Mouse (Mus musculus) megakaryocyte-erythroid progenitor cell, adult 5 weeks (primary cell): ENCODE results near the gene Coq10a. TPM values are rescaled to one million over a fixed set of nuclear protein-coding genes. Genes with fewer than 3 reads are reported as not detected.

ENCODE experiments used
- polyA plus RNA-seq: library from polyadenylated mRNA; stranded (reverse); fragments of >175 nt; gene quantifications from 2 replicates; pipeline ENCODE4 v1.2.3, GENCODE M21; 2012

Coq10a gene
- polyA plus RNA-seq: 8.1 TPM in 2 replicates

DNA sequence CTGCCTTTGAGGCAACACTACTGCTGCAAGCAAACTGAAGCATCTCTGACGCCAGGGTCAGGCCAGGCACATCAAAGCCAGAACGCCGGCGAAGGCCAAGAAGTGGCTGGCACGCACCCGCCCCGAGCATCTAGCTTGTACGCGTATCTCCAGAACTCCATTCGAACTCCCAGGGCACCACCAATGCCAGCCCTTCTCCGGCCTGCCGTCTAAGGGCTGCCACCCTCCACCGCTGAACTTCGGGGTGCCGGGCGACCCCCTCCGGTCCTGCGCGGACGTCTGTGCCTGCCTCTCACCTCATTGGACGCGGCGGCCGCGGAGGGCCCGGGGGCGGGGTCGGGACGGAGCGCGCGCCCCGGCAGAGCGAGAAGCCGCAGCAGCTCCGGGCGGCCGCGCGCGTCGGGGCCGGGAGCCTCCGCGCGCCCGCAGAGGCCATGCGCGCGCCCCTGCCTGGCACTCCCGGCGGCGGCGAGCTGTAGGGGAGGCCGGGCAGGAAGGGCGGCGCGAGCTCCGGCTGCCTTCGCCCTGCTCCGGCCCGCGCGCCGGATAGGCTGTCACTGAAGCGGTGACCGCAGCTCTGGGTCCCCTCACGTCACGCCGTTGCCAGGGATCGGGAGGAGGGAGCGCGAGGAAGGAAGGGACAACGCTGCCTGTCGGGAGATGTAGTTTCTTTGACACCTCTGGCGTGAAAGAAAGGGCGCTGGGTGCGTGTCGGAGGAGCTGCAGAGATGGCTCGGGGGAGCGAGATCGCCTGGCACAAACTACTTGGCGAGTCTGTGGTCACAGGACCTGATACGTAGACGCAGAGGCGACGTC lies at the start of gene Coq10a:
Coq10a (minus strand) TSS at position 596 of the 816 bp plus-strand sequence.

GRCm38 (mm10) chr10:128411211-128412054 lies 42.6 kb upstream of the Coq10a start, which contains the start of the genes Nabp2 and Rnf41:
Gene Nabp2 (minus strand): TSS chr10:128411492.
Gene Rnf41 (plus strand): TSS chr10:128411657.

GRCm38 (mm10) chr10:128401056-128401455 lies 32.3 kb upstream of the Coq10a start, which contains the start of gene Slc39a5:
Gene Slc39a5 (minus strand): TSS chr10:128401229.

DNA sequence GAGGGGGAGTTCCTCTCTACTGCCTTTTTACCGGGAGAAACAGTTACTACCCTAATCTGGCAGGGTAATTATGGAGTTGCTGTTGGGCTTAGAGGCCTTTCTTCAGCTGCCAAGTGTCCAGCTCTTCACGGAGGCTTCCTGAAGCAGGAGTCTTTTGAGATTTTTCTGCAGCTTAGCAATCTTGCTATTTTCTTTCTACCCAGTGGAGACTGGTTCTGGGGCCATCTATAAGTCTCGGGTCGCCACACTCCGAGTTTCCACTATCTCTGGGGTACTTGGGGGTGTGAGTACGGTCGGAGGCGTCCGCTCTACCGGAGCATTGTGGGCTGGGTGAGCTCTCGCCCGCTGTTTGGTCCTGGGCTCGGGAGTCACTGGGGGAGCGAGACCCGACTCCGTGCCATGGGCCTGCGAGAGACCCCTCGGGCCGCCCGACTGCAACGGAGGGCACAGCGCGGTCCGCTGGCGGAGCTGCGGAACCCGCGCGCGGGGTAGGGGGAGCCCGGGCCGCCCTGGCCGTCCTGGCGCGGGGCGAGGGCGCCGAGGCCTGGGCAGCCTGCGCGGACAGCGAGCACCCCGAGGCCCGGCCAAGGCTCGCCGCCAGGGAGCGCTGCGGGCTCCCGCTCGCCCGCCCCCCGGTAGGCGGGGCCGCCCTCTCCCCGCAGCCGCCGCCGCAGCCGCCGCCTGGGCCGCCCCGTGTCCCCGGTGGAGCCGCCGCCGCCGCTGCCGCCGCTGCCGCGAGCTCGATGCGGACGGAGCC lies 7.8 kb upstream of the Coq10a start, which contains the start of gene Ankrd52:
Ankrd52 (plus strand) TSS at position 661 of the 757 bp plus-strand sequence.

GRCm38 (mm10) chr10:128337306-128338181 lies 31.3 kb downstream of the Coq10a start, which contains the start of gene Cs:
Gene Cs (plus strand): TSS chr10:128337734.

GRCm38 (mm10) chr10:128322141-128323108 lies 46.4 kb downstream of the Coq10a start, which contains the start of gene Cnpy2:
Gene Cnpy2 (plus strand): TSS chr10:128322459.

Other genes starting within 250 kb of the Coq10a start
- 6.4 and 7.7 TPM in 2 replicates for gene Rbms2, start 188.7 kb downstream of the Coq10a start, polyA plus RNA-seq
- 1.2 and 2.4 TPM in 2 replicates for gene Gls2, start 174.5 kb downstream of the Coq10a start, polyA plus RNA-seq
- 2.2 and 3.2 TPM in 2 replicates for gene Spryd4, start 157.2 kb downstream of the Coq10a start, polyA plus RNA-seq
- gene Mip, start 143.2 kb downstream of the Coq10a start, polyA plus RNA-seq: 0.21 and 0.27 TPM in 2 replicates
- 37.8 and 58.1 TPM in 2 replicates for gene Timeless, start 136.9 kb downstream of the Coq10a start, polyA plus RNA-seq
- gene Apon, start 114.9 kb downstream of the Coq10a start, polyA plus RNA-seq: 0.14 and 0.30 TPM in 2 replicates
- 0.05 and 0.19 TPM in 2 replicates for gene Apof, start 100.3 kb downstream of the Coq10a start, polyA plus RNA-seq
- gene Stat2, start 98.4 kb downstream of the Coq10a start, polyA plus RNA-seq: 17.2 and 18.9 TPM in 2 replicates
- gene Il23a, start 70.2 kb downstream of the Coq10a start, polyA plus RNA-seq: 0.32 and 0.37 TPM in 2 replicates
- gene Pan2, start 65.7 kb downstream of the Coq10a start, polyA plus RNA-seq: 4.0 and 4.9 TPM in 2 replicates
- 92.5 and 111 TPM in 2 replicates for gene Cnpy2, start 46.5 kb downstream of the Coq10a start, polyA plus RNA-seq
- gene Cs, start 31.3 kb downstream of the Coq10a start, polyA plus RNA-seq: 29.3 and 29.5 TPM in 2 replicates
- 65.0 and 67.0 TPM in 2 replicates for gene Ankrd52, start 8.1 kb upstream of the Coq10a start, polyA plus RNA-seq
- gene Slc39a5, start 32.2 kb upstream of the Coq10a start, polyA plus RNA-seq: 0.05 TPM in 1 of 2 replicates, not detected in the other
- 201 and 217 TPM in 2 replicates for gene Nabp2, start 42.5 kb upstream of the Coq10a start, polyA plus RNA-seq
- 15.5 and 16.3 TPM in 2 replicates for gene Rnf41, start 42.7 kb upstream of the Coq10a start, polyA plus RNA-seq
- 197 and 236 TPM in 2 replicates for gene Smarcc2, start 90.3 kb upstream of the Coq10a start, polyA plus RNA-seq
- 457 and 543 TPM in 2 replicates for gene Myl6, start 125.1 kb upstream of the Coq10a start, polyA plus RNA-seq
- gene Myl6b, start 129.7 kb upstream of the Coq10a start, polyA plus RNA-seq: 18.3 and 25.9 TPM in 2 replicates
- 147 and 159 TPM in 2 replicates for gene Esyt1, start 156.9 kb upstream of the Coq10a start, polyA plus RNA-seq
- gene Zc3h10, start 178.8 kb upstream of the Coq10a start, polyA plus RNA-seq: 33.5 and 34.0 TPM in 2 replicates
- gene Rpl41, start 180.3 kb upstream of the Coq10a start, polyA plus RNA-seq: 8,366 and 9,270 TPM in 2 replicates
- gene Pa2g4, start 197.0 kb upstream of the Coq10a start, polyA plus RNA-seq: 508 and 557 TPM in 2 replicates
- 0.46 and 0.58 TPM in 2 replicates for gene Erbb3, start 220.7 kb upstream of the Coq10a start, polyA plus RNA-seq